Mouse (Mus musculus) kidney, embryonic 16.5 days (tissue): ENCODE data around the gene Tln2. TPM values are rescaled to one million over a fixed set of nuclear protein-coding genes. Genes with fewer than 3 reads are reported as not detected.
A peak's percentile ranks its signal among the peaks of the same experiment; 100 is the strongest.

Source experiments
- ATAC-seq: fragments of 200-750 bp; cut with Nextera tagmentation; 2 replicates; pipeline ENCODE4 v1.8.0; 2017; ENCODE audit warnings: moderate TSS enrichment; ENCODE audit not compliant: low FRiP score, low TSS enrichment
- H3K27ac ChIP-seq: fragments of 300-500 bp; sonication (generic); 2 replicates; pipeline ENCODE4 v1.5.1; 2014; ENCODE audit warnings: low read length
- H3K27me3 ChIP-seq: fragments of 300-500 bp; sonication (generic); 2 replicates; pipeline ENCODE4 v1.6.1; 2014; ENCODE audit warnings: low read length, control low read depth, mixed read lengths; ENCODE audit not compliant: insufficient read depth
- H3K36me3 ChIP-seq: fragments of 300-500 bp; sonication (generic); 2 replicates; pipeline ENCODE4 v1.6.1; 2014; ENCODE audit warnings: low read length, control low read depth, mixed read lengths; ENCODE audit not compliant: insufficient read depth
- H3K4me1 ChIP-seq: fragments of 300-500 bp; sonication (generic); 2 replicates; pipeline ENCODE4 v1.6.1; 2014; ENCODE audit warnings: low read length, control low read depth, mixed read lengths; ENCODE audit not compliant: insufficient read depth
- H3K4me2 ChIP-seq: fragments of 300-500 bp; sonication (generic); replicated peaks from 2 replicates; pipeline ENCODE4 v1.6.1; 2014; ENCODE audit warnings: low read depth, low read length
- H3K4me3 ChIP-seq: fragments of 300-500 bp; sonication (generic); 2 replicates; pipeline ENCODE4 v1.5.1; 2014; ENCODE audit warnings: mild to moderate bottlenecking, low read length
- H3K9ac ChIP-seq: fragments of 300-500 bp; sonication (generic); replicated peaks from 2 replicates; pipeline ENCODE4 v1.6.1; 2014; ENCODE audit warnings: low read length
- H3K9me3 ChIP-seq: fragments of 300-500 bp; sonication (generic); 2 replicates; pipeline ENCODE4 v1.6.1; 2016; ENCODE audit warnings: low read length, control low read depth
- WGBS: fragments of 180-500 bp; shearing (Covaris S2); extraction: QIAGEN DNeasy Blood & Tissue Kit; methylation state at CpG from one replicate; pipeline ENCODE4 v1.1.7; 2014; 5-methylcytosine and 5-hydroxymethylcytosine counted together
- polyA plus RNA-seq: library from polyadenylated mRNA; unstranded; fragments of >200 nt; fragmentation: Nextera tagmentation; extraction: Ambion mirVana; gene quantifications from 2 replicates; pipeline ENCODE4 v1.2.1, GENCODE M21; 2015

The Tln2 gene
- polyA plus RNA-seq, 1 experiment from 2014 or later = 19.1 TPM

- Histone ChIP-seq H3K4me2 (no peak overlapping the region), H3K36me3 (no peaks in the 10 kb centered on the region), H3K27me3 (no peaks in the 10 kb centered on the region), H3K27ac (no peak overlapping the region), H3K4me1 (no peaks in the 10 kb centered on the region), H3K9ac (no peak overlapping the region), H3K4me3 (no peak overlapping the region), H3K9me3 (no peaks in the 10 kb centered on the region)
- 60% methylated on average over 10 of the region's 10 CpGs for WGBS
- peak; percentile 39; the same call in 1 of the 2 replicates for ATAC-seq
Measured at GRCm38 (mm10) chr9:67191488-67192331, 367.8 kb downstream of the Tln2 start.

- no peak for ATAC-seq
Measured at GRCm38 (mm10) chr9:67187686-67188085, 371.8 kb downstream of the Tln2 start.

DNA sequence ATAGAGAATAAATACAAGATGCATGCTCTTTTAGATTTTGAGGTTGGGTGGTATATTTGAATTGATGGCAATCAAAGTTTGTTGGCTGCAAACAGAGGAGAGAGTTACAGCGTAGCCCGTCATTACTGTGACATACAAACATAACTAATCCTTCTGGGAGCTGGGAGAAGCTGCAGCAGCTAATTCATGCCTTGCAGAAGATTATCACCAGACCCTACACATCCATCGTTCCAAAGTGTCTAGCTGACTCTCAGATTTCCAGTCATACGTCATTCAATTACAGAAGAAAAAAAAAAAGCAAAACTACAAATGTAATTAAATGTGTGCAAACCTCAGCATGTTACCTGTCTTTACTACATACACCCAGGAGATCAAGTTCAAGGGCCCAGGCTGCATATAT, 372.3 kb downstream of the Tln2 start:
- Histone ChIP-seq H3K4me2 (no peak overlapping the region), H3K4me3 (no peak overlapping the region), H3K36me3 (no peaks in the 10 kb centered on the region), H3K27ac (no peak overlapping the region), H3K27me3 (no peaks in the 10 kb centered on the region), H3K9ac (no peak overlapping the region), H3K9me3 (no peaks in the 10 kb centered on the region), H3K4me1 (no peaks in the 10 kb centered on the region)
- WGBS = 44% methylated on average over 4 of the region's 4 CpGs
- no peak for ATAC-seq

More at GRCm38 (mm10) chr9:67187686-67188085, 371.8 kb downstream of the Tln2 start:
- no peaks in the 10 kb centered on the region for H3K4me1 ChIP-seq
- no peaks in the 10 kb centered on the region for H3K9me3 ChIP-seq
- H3K27me3 ChIP-seq = no peaks in the 10 kb centered on the region
- H3K4me2 ChIP-seq = no peak overlapping the region
- 47% methylated on average over 5 of the region's 5 CpGs for WGBS
- no peaks in the 10 kb centered on the region for H3K36me3 ChIP-seq
- no peak overlapping the region for H3K4me3 ChIP-seq
- H3K27ac ChIP-seq = no peak overlapping the region
- no peak overlapping the region for H3K9ac ChIP-seq

DNA sequence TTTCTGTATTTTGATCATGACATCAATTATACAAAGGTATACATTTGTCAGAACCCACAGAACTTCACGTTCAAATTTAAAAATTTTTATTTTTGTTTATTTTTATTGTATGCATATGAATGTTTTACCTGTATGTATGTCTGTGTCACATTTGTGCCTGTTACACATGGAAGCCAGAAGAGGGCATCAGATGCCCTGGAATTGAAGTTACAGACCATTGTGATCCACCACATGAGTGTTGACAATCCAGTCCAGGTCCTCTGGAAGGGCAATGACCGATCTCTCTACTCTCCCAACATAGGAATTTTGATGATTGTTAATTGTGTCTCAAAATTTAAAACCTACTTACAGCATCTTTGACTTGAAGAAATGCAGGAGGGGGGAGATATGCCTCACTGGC, 374.9 kb downstream of the Tln2 start:
- H3K4me1 ChIP-seq = no peaks in the 10 kb centered on the region
- no peak overlapping the region for H3K9ac ChIP-seq
- H3K4me2 ChIP-seq = no peak overlapping the region
- H3K36me3 ChIP-seq = no peaks in the 10 kb centered on the region
- H3K4me3 ChIP-seq = no peak overlapping the region
- no peaks in the 10 kb centered on the region for H3K9me3 ChIP-seq
- ATAC-seq = no peak
- H3K27me3 ChIP-seq = no peaks in the 10 kb centered on the region
- 84% methylated on average over 2 of the region's 2 CpGs for whole genome bisulfite sequencing
- H3K27ac ChIP-seq = no peak overlapping the region

GRCm38 (mm10) chr9:67183520-67183919, 376.0 kb downstream of the Tln2 start:
- 76% methylated on average over 2 of the region's 2 CpGs for WGBS
- Histone ChIP-seq H3K4me2 (no peak overlapping the region), H3K36me3 (no peaks in the 10 kb centered on the region), H3K27me3 (no peaks in the 10 kb centered on the region), H3K4me3 (no peak overlapping the region), H3K27ac (no peak overlapping the region), H3K4me1 (no peaks in the 10 kb centered on the region), H3K9me3 (no peaks in the 10 kb centered on the region), H3K9ac (no peak overlapping the region)
- ATAC-seq = no peak

DNA sequence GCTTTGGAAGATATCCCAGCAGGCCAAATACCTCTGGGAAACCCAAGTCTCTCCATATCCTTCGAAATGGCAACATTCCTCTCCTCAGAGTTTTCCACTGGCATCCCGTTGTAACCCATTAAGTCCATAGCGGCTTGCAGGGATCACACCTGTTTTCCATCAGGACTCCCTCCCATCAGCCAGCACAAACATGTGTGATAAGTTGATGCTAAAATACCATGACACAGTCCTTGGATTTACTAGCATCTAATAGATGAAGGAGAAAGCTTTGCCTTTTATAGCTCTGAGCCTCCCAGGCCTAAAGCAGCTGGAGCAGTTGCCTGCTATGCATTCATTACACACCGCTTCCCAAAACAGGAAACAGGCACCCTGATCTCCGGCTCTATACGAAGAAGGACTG, 377.5 kb downstream of the Tln2 start:
- 33% methylated on average over 6 of the region's 6 CpGs for WGBS
- no peak overlapping the region for H3K9ac ChIP-seq
- ATAC-seq = no peak
- no peaks in the 10 kb centered on the region for H3K4me1 ChIP-seq
- H3K4me3 ChIP-seq = no peak overlapping the region
- no peaks in the 10 kb centered on the region for H3K36me3 ChIP-seq
- H3K27ac ChIP-seq = no peak overlapping the region
- no peak overlapping the region for H3K4me2 ChIP-seq
- H3K27me3 ChIP-seq = no peaks in the 10 kb centered on the region
- H3K9me3 ChIP-seq = no peaks in the 10 kb centered on the region

GRCm38 (mm10) chr9:67178709-67179108, 380.8 kb downstream of the Tln2 start:
- Histone ChIP-seq H3K27ac (no peak overlapping the region), H3K36me3 (no peaks in the 10 kb centered on the region), H3K9me3 (no peaks in the 10 kb centered on the region; the same call in 1 of the 2 replicates), H3K27me3 (no peaks in the 10 kb centered on the region), H3K4me2 (no peak overlapping the region), H3K4me3 (no peak overlapping the region), H3K4me1 (no peaks in the 10 kb centered on the region), H3K9ac (no peak overlapping the region)
- 87% methylated on average over 1 of the region's 1 CpGs for WGBS
- no peak for ATAC-seq

GRCm38 (mm10) chr9:67178203-67178602, 381.3 kb downstream of the Tln2 start:
- no peak overlapping the region for H3K27ac ChIP-seq

DNA sequence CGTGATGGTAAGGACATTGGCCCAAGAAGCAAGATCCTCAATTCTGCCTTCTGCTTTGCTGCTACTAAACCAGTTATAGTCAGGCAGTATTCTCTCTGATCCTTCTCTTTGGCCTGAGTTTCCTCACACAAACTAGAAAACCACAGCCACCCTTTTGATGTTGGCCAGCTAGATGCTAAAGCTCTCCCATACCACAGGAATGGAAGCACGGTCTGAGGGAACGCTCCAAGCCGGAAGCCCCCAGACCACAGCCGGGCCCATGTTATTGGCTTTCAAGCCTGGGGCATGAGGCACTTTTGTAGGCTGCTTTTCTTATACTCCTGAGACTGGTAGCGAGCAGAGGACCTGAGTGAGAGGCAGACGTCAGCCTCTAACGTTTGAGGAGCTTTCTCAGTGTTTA, 383.4 kb downstream of the Tln2 start:
- peaks cover 5% of the 10 kb centered on the region; the same call in 1 of the 2 replicates for H3K9me3 ChIP-seq
- no peaks in the 10 kb centered on the region for H3K4me1 ChIP-seq
- no peak for ATAC-seq
- no peaks in the 10 kb centered on the region for H3K36me3 ChIP-seq
- no peak overlapping the region for H3K4me2 ChIP-seq
- H3K4me3 ChIP-seq = no peak overlapping the region
- no peak overlapping the region for H3K9ac ChIP-seq
- WGBS = 86% methylated on average over 8 of the region's 8 CpGs
- no peak overlapping the region for H3K27ac ChIP-seq
- no peaks in the 10 kb centered on the region for H3K27me3 ChIP-seq

More at GRCm38 (mm10) chr9:67178203-67178602, 381.3 kb downstream of the Tln2 start:
- Histone ChIP-seq H3K36me3 (no peaks in the 10 kb centered on the region), H3K9ac (no peak overlapping the region), H3K4me2 (no peak overlapping the region), H3K4me3 (no peak overlapping the region), H3K4me1 (no peaks in the 10 kb centered on the region), H3K27me3 (no peaks in the 10 kb centered on the region), H3K9me3 (no peaks in the 10 kb centered on the region; the same call in 1 of the 2 replicates)
- 78% methylated on average over 5 of the region's 5 CpGs for WGBS
- ATAC-seq = no peak

DNA sequence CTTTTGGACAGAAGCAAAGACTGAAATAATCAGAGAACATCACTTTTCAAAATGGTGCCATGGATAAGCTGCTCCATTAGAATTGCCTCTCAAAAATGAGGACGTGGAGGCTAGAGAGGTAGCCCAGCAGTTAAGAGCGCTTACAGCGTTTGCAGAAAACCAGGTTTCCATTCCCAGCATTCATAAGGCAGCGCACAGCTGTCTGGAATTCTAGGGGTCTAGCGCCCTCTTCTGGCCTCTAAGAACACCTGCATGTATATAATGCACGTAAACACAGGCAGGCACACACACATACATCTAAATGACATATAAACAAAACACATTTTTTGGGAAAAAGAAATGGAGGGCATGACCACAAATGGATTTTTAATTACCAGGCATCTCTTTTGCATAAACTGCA, 385.7 kb downstream of the Tln2 start:
- Histone ChIP-seq H3K27ac (no peak overlapping the region), H3K9ac (no peak overlapping the region), H3K9me3 (peaks cover 5% of the 10 kb centered on the region; the same call in 1 of the 2 replicates), H3K27me3 (no peaks in the 10 kb centered on the region), H3K4me1 (no peaks in the 10 kb centered on the region), H3K4me3 (no peak overlapping the region), H3K4me2 (no peak overlapping the region), H3K36me3 (no peaks in the 10 kb centered on the region)
- 91% methylated on average over 6 of the region's 6 CpGs for WGBS
- ATAC-seq = no peak
